Mouse (Mus musculus) regulatory T cell (primary cell): ENCODE data around the gene Tmem119.

Experiments
- in situ Hi-C: fragments of 300-600 bp; cut with MboI, MseI; formaldehyde crosslinking; loops from one replicate; pipeline ENCODE4 v1.15.1; 2025; ENCODE audit warnings: high pct_unique_total_duplicates

The Tmem119 gene

GRCm38 (mm10) chr5:113800280-113800679 lies at the start of gene Tmem119:
TSS of gene Tmem119 (minus strand) at chr5:113800516.
- in situ Hi-C loops, result no loop called here

GRCm38 (mm10) chr5:113847636-113848035 lies 47.3 kb upstream of the Tmem119 start:
- in situ Hi-C loops, result no loop called here

GRCm38 (mm10) chr5:113846656-113847055 lies 46.3 kb upstream of the Tmem119 start:
- in situ Hi-C loops, result no loop called here

- in situ Hi-C loops, result no loop called here
Measured at GRCm38 (mm10) chr5:113845627-113846026, 45.3 kb upstream of the Tmem119 start.

- in situ Hi-C loops, result no loop called here
Measured at GRCm38 (mm10) chr5:113844721-113845120, 44.4 kb upstream of the Tmem119 start.

GRCm38 (mm10) chr5:113844106-113844505 lies 43.8 kb upstream of the Tmem119 start:
- in situ Hi-C loops, result no loop called here

GRCm38 (mm10) chr5:113842906-113843305 lies 42.6 kb upstream of the Tmem119 start:
- in situ Hi-C loops, result no loop called here

GRCm38 (mm10) chr5:113842244-113842643 lies 41.9 kb upstream of the Tmem119 start:
- in situ Hi-C loops, result no loop called here

- in situ Hi-C loops, result no loop called here
Measured at GRCm38 (mm10) chr5:113841243-113842225, 41.2 kb upstream of the Tmem119 start.

GRCm38 (mm10) chr5:113840443-113840842 lies 40.1 kb upstream of the Tmem119 start:
- in situ Hi-C loops, result no loop called here

GRCm38 (mm10) chr5:113836961-113837360 lies 36.6 kb upstream of the Tmem119 start:
- in situ Hi-C loops, result no loop called here

- in situ Hi-C loops, result no loop called here
Measured at GRCm38 (mm10) chr5:113833316-113833947, 33.1 kb upstream of the Tmem119 start.

GRCm38 (mm10) chr5:113832490-113832901 lies 32.2 kb upstream of the Tmem119 start, which contains the start of gene Selplg:
TSS of gene Selplg (minus strand) at chr5:113832644.
- in situ Hi-C loops, result no loop called here

GRCm38 (mm10) chr5:113831741-113832140 lies 31.4 kb upstream of the Tmem119 start:
- in situ Hi-C loops, result no loop called here

GRCm38 (mm10) chr5:113830796-113831195 lies 30.5 kb upstream of the Tmem119 start:
- in situ Hi-C loops, result no loop called here

GRCm38 (mm10) chr5:113830292-113830643 lies 30.0 kb upstream of the Tmem119 start:
- in situ Hi-C loops, result no loop called here

GRCm38 (mm10) chr5:113829566-113830291 lies 29.4 kb upstream of the Tmem119 start:
- in situ Hi-C loops, result no loop called here

- in situ Hi-C loops, result no loop called here
Measured at GRCm38 (mm10) chr5:113828481-113828880, 28.2 kb upstream of the Tmem119 start.

- in situ Hi-C loops, result no loop called here
Measured at GRCm38 (mm10) chr5:113827991-113828411, 27.7 kb upstream of the Tmem119 start.

GRCm38 (mm10) chr5:113826619-113827018 lies 26.3 kb upstream of the Tmem119 start:
- in situ Hi-C loops, result no loop called here

- in situ Hi-C loops, result no loop called here
Measured at GRCm38 (mm10) chr5:113825558-113825957, 25.2 kb upstream of the Tmem119 start.

GRCm38 (mm10) chr5:113824228-113824627 lies 23.9 kb upstream of the Tmem119 start:
- in situ Hi-C loops, result no loop called here
